Mouse (Mus musculus): ENCODE results near the gene Cyth3.

- TF ChIP-seq CTCF (IDR thresholded peaks at IDR 0.05; ENCODE audit: low read depth, low read length) (no peak), GATA2 (IDR thresholded peaks at IDR 0.05; ENCODE audit: borderline replicate concordance, low read depth, low read length) (no peak), POLR2AphosphoS5 (IDR thresholded peaks at IDR 0.05; ENCODE audit: insufficient replicate concordance, low read depth, low read length) (no peak), TAL1 (conservative IDR thresholded peaks at IDR 0.05; ENCODE audit: low read depth, low read length) (no peak), GATA1 (IDR thresholded peaks at IDR 0.05; ENCODE audit: borderline replicate concordance, low read length) (no peak)
Observed at GRCm38 (mm10) chr5:143669393-143669792, 47.1 kb downstream of the Cyth3 start.
